Mouse (Mus musculus) lung, embryonic 15.5 days (tissue): ENCODE measurements around the gene Hsd17b11. TPM values are rescaled to one million over a fixed set of nuclear protein-coding genes. Genes with fewer than 3 reads are reported as not detected.
"Not testable (repeated sequence)": the region's sequence is repeated elsewhere in the genome, so short reads cannot be mapped to it uniquely, and the experiment has no call there.

Source experiments
- ATAC-seq: fragments of 200-750 bp; cut with Nextera tagmentation; 2 replicates; pipeline ENCODE4 v1.8.0; 2017; ENCODE audit warnings: moderate number of reproducible peaks, borderline replicate concordance; ENCODE audit not compliant: low FRiP score, low TSS enrichment; ENCODE audit errors: extremely low read depth
- H3K27ac ChIP-seq: fragments of 300-500 bp; sonication (generic); 2 replicates; pipeline ENCODE4 v1.5.1; 2015; ENCODE audit warnings: moderate library complexity, mild to moderate bottlenecking, inconsistent platforms
- H3K27me3 ChIP-seq: fragments of 300-500 bp; sonication (generic); 2 replicates; pipeline ENCODE4 v1.6.1; 2015; ENCODE audit warnings: inconsistent platforms
- H3K36me3 ChIP-seq: fragments of 300-500 bp; sonication (generic); 2 replicates; pipeline ENCODE4 v1.6.1; 2015; ENCODE audit warnings: inconsistent platforms
- H3K4me1 ChIP-seq: fragments of 300-500 bp; sonication (generic); 2 replicates; pipeline ENCODE4 v1.6.1; 2015; ENCODE audit warnings: inconsistent platforms
- H3K4me2 ChIP-seq: fragments of 300-500 bp; sonication (generic); 2 replicates; pipeline ENCODE4 v1.6.1; 2015; ENCODE audit warnings: inconsistent platforms, mild to moderate bottlenecking, moderate library complexity
- H3K4me3 ChIP-seq: fragments of 300-500 bp; sonication (generic); 2 replicates; pipeline ENCODE4 v1.5.1; 2015; ENCODE audit warnings: mild to moderate bottlenecking, inconsistent platforms
- H3K9ac ChIP-seq: fragments of 300-500 bp; sonication (generic); 2 replicates; pipeline ENCODE4 v1.6.1; 2015; ENCODE audit warnings: inconsistent platforms
- H3K9me3 ChIP-seq: fragments of 300-500 bp; sonication (generic); 2 replicates; pipeline ENCODE4 v1.6.1; 2016; ENCODE audit warnings: inconsistent platforms
- WGBS: fragments of 180-500 bp; shearing (Covaris S2); methylation state at CpG from one replicate; pipeline ENCODE4 v1.1.7; 2015; 5-methylcytosine and 5-hydroxymethylcytosine counted together
- polyA plus RNA-seq: library from polyadenylated mRNA; unstranded; fragments of >200 nt; fragmentation: Nextera tagmentation; extraction: Ambion mirVana; gene quantifications from 2 replicates; pipeline ENCODE4 v1.2.1, GENCODE M21; 2015

Hsd17b11 gene
- polyA plus RNA-seq, 1 experiment from 2014 or later, result 4.9 TPM

GRCm38 (mm10) chr5:103975736-103976135 is 46.0 kb downstream of the Hsd17b11 start:
- Histone ChIP-seq H3K9ac (no peak overlapping the region), H3K27me3 (no peaks in the 10 kb centered on the region), H3K27ac (no peak overlapping the region), H3K4me3 (no peak overlapping the region), H3K4me1 (no peaks in the 10 kb centered on the region), H3K36me3 (no peaks in the 10 kb centered on the region), H3K9me3 (no peaks in the 10 kb centered on the region), H3K4me2 (no peak overlapping the region)
- 63% methylated on average over 7 of the region's 7 CpGs for WGBS
- no peak for ATAC-seq

- Histone ChIP-seq H3K4me3 (no peak overlapping the region), H3K9me3 (no peaks in the 10 kb centered on the region), H3K27ac (no peak overlapping the region), H3K4me2 (peak overlapping the region; percentile 43), H3K4me1 (no peaks in the 10 kb centered on the region), H3K9ac (no peak overlapping the region), H3K27me3 (no peaks in the 10 kb centered on the region), H3K36me3 (no peaks in the 10 kb centered on the region)
- no peak for ATAC-seq
- 56% methylated on average over 13 of the region's 13 CpGs for WGBS
Measured at GRCm38 (mm10) chr5:103972801-103973200, 48.9 kb downstream of the Hsd17b11 start.

GRCm38 (mm10) chr5:103972379-103972778 is 49.3 kb downstream of the Hsd17b11 start:
- no peak overlapping the region for H3K4me3 ChIP-seq
- H3K27ac ChIP-seq, result no peak overlapping the region
- H3K4me2 ChIP-seq, result peak overlapping the region; percentile 43
- no peak for ATAC-seq
- WGBS, result 45% methylated on average over 19 of the region's 19 CpGs
- no peaks in the 10 kb centered on the region for H3K9me3 ChIP-seq
- H3K27me3 ChIP-seq, result no peaks in the 10 kb centered on the region
- H3K4me1 ChIP-seq, result no peaks in the 10 kb centered on the region
- no peaks in the 10 kb centered on the region for H3K36me3 ChIP-seq
- no peak overlapping the region for H3K9ac ChIP-seq

- Histone ChIP-seq H3K27me3 (no peaks in the 10 kb centered on the region), H3K36me3 (no peaks in the 10 kb centered on the region), H3K4me1 (no peaks in the 10 kb centered on the region), H3K4me3 (no peak overlapping the region), H3K9me3 (no peaks in the 10 kb centered on the region), H3K9ac (no peak overlapping the region), H3K4me2 (no peak overlapping the region), H3K27ac (no peak overlapping the region)
- ATAC-seq, result no peak
- 61% methylated on average over 5 of the region's 5 CpGs for WGBS
Measured at GRCm38 (mm10) chr5:103971051-103971450, 50.7 kb downstream of the Hsd17b11 start.

- Histone ChIP-seq H3K36me3 (no peaks in the 10 kb centered on the region), H3K27me3 (no peaks in the 10 kb centered on the region), H3K9me3 (no peaks in the 10 kb centered on the region), H3K27ac (no peak overlapping the region), H3K4me2 (no peak overlapping the region), H3K4me1 (no peaks in the 10 kb centered on the region), H3K9ac (no peak overlapping the region), H3K4me3 (no peak overlapping the region)
- ATAC-seq, result no peak
- WGBS, result 30% methylated on average over 1 of the region's 1 CpGs
Measured at GRCm38 (mm10) chr5:103962935-103963429, 58.7 kb downstream of the Hsd17b11 start.

GRCm38 (mm10) chr5:103954638-103955037 is 67.1 kb downstream of the Hsd17b11 start:
- no peaks in the 10 kb centered on the region for H3K36me3 ChIP-seq
- no peak for ATAC-seq
- 68% methylated on average over 5 of the region's 5 CpGs for WGBS
- no peak overlapping the region for H3K27ac ChIP-seq
- no peaks in the 10 kb centered on the region for H3K27me3 ChIP-seq
- H3K4me3 ChIP-seq, result no peak overlapping the region
- H3K4me2 ChIP-seq, result no peak overlapping the region
- H3K4me1 ChIP-seq, result no peaks in the 10 kb centered on the region
- H3K9me3 ChIP-seq, result no peaks in the 10 kb centered on the region
- H3K9ac ChIP-seq, result no peak overlapping the region

GRCm38 (mm10) chr5:103953135-103954083 is 68.3 kb downstream of the Hsd17b11 start:
- no peak overlapping the region for H3K4me3 ChIP-seq
- H3K36me3 ChIP-seq, result no peaks in the 10 kb centered on the region
- H3K27ac ChIP-seq, result no peak overlapping the region
- no peaks in the 10 kb centered on the region for H3K27me3 ChIP-seq
- 68% methylated on average over 10 of the region's 10 CpGs for whole genome bisulfite sequencing
- H3K9me3 ChIP-seq, result no peaks in the 10 kb centered on the region
- no peak overlapping the region for H3K9ac ChIP-seq
- no peak for ATAC-seq
- H3K4me1 ChIP-seq, result no peaks in the 10 kb centered on the region
- no peak overlapping the region for H3K4me2 ChIP-seq

- not testable (repeated sequence) for H3K9me3 ChIP-seq, H3K27ac ChIP-seq, H3K4me1 ChIP-seq, ATAC-seq, H3K4me2 ChIP-seq, H3K36me3 ChIP-seq, H3K9ac ChIP-seq, H3K27me3 ChIP-seq, H3K4me3 ChIP-seq
- WGBS, result 91% methylated on average over 15 of the region's 15 CpGs
Measured at GRCm38 (mm10) chr5:103950138-103950537, 71.6 kb downstream of the Hsd17b11 start.

- ATAC-seq, result no peak
- peaks cover 4% of the 10 kb centered on the region; the same call in 1 of the 2 replicates for H3K27me3 ChIP-seq
- H3K27ac ChIP-seq, result no peak overlapping the region
- no peaks in the 10 kb centered on the region for H3K36me3 ChIP-seq
- H3K9ac ChIP-seq, result no peak overlapping the region
- 50% methylated on average over 6 of the region's 6 CpGs for WGBS
- peaks cover 10% of the 10 kb centered on the region for H3K4me1 ChIP-seq
- no peak overlapping the region for H3K4me2 ChIP-seq
- H3K9me3 ChIP-seq, result no peaks in the 10 kb centered on the region
- H3K4me3 ChIP-seq, result no peak overlapping the region
Measured at GRCm38 (mm10) chr5:103943183-103943582, 78.5 kb downstream of the Hsd17b11 start.

GRCm38 (mm10) chr5:103939856-103940255 is 81.9 kb downstream of the Hsd17b11 start:
- no peak for ATAC-seq

More at GRCm38 (mm10) chr5:103939856-103940255, 81.9 kb downstream of the Hsd17b11 start:
- H3K27me3 ChIP-seq, result peaks cover 4% of the 10 kb centered on the region; the same call in 1 of the 2 replicates
- H3K9me3 ChIP-seq, result no peaks in the 10 kb centered on the region
- H3K4me3 ChIP-seq, result no peak overlapping the region
- no peak overlapping the region for H3K9ac ChIP-seq
- H3K4me1 ChIP-seq, result peaks cover 13% of the 10 kb centered on the region
- H3K4me2 ChIP-seq, result no peak overlapping the region
- WGBS, result 60% methylated on average over 1 of the region's 1 CpGs
- no peaks in the 10 kb centered on the region for H3K36me3 ChIP-seq
- no peak overlapping the region for H3K27ac ChIP-seq
